Mouse (Mus musculus): Measurements from ENCODE around the gene Anapc16. TPM values are rescaled to one million over a fixed set of nuclear protein-coding genes. Genes with fewer than 3 reads are reported as not detected.

The Anapc16 gene
- polyA plus RNA-seq, 1 experiment from 2014 or later, result 106 TPM

DNA sequence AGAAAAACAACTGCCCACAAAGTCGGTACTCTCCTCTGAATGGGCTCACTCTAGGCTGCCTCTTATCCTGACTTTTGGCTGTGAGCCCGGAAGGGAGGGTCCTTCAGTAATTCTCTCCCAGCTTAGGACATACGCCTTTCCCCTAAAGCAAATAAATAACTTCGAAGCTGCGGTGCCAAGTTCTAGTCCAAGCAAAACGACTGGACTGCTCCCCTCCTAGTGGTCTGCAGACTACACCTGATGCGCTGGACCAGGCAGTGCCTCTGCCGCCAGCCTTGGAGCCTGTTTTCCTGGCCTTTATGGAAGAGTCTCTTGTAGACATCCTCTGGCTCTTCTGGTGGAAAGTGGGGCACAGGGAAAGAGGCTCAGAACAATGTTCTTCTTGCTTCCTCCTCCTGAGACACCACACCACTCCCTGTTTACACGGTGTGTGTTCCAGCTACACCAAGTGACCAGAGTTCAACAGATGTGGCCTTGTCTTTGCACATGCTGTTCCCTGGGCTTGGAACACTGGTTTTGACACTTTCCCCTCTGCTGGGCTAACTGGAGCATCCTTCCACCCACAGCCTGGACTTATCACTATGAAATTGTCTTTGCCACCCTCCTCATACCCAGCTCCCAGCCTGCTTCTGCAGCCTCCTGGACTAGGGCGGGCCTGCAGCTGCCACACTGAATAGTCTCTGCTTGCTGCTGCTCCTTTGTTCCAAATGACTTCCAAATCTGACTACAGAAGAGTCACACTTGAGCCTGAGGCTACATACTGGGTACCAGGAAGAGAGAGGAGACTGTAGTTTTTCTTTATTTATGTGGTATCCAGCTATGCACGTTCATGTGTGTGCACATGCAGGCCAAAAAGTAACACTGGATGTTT is 23.8 kb downstream of the Anapc16 start:
- WGBS, result 31% methylated on average over 11 of the region's 11 CpGs
- Histone ChIP-seq H3K27me3 (no peaks in the 10 kb centered on the region), H3K9me3 (no peaks in the 10 kb centered on the region), H3K4me2 (no peak overlapping the region), H3K9ac (no peak overlapping the region), H3K4me1 (replicated peaks) (peaks cover 27% of the 10 kb centered on the region), H3K36me3 (no peaks in the 10 kb centered on the region; the same call in 1 of the 2 replicates), H3K27ac (replicated peaks) (peak overlapping the region; percentile 63), H3K4me3 (no peak overlapping the region)
- peak; percentile 40 for ATAC-seq (ENCODE audit: low FRiP score, low read depth)

GRCm38 (mm10) chr10:59978401-59978800 is 24.5 kb downstream of the Anapc16 start:
- no peak overlapping the region for H3K4me3 ChIP-seq
- peak overlapping the region; percentile 63 for H3K27ac ChIP-seq (replicated peaks)
- no peak overlapping the region for H3K4me2 ChIP-seq
- H3K9ac ChIP-seq, result no peak overlapping the region
- no peaks in the 10 kb centered on the region for H3K9me3 ChIP-seq
- H3K27me3 ChIP-seq, result no peaks in the 10 kb centered on the region
- WGBS, result 68% methylated on average over 2 of the region's 2 CpGs
- H3K4me1 ChIP-seq (replicated peaks), result peaks cover 34% of the 10 kb centered on the region
- H3K36me3 ChIP-seq, result no peaks in the 10 kb centered on the region; the same call in 1 of the 2 replicates
- ATAC-seq (ENCODE audit: low FRiP score, low read depth), result no peak

- WGBS, result 85% methylated on average over 5 of the region's 5 CpGs
- H3K27ac ChIP-seq (replicated peaks), result peak overlapping the region; percentile 63
- ATAC-seq (ENCODE audit: low FRiP score, low read depth), result no peak
- no peaks in the 10 kb centered on the region for H3K9me3 ChIP-seq
- H3K9ac ChIP-seq, result no peak overlapping the region
- H3K36me3 ChIP-seq, result no peaks in the 10 kb centered on the region
- no peak overlapping the region for H3K4me3 ChIP-seq
- no peaks in the 10 kb centered on the region for H3K27me3 ChIP-seq
- H3K4me2 ChIP-seq, result no peak overlapping the region
- H3K4me1 ChIP-seq (replicated peaks), result peaks cover 36% of the 10 kb centered on the region
Measured at GRCm38 (mm10) chr10:59977715-59978343, 25.1 kb downstream of the Anapc16 start.

- H3K27me3 ChIP-seq, result no peaks in the 10 kb centered on the region
- 64% methylated on average over 2 of the region's 4 CpGs for WGBS
- H3K4me3 ChIP-seq, result no peak overlapping the region
- no peaks in the 10 kb centered on the region for H3K36me3 ChIP-seq
- peaks cover 36% of the 10 kb centered on the region for H3K4me1 ChIP-seq (replicated peaks)
- no peak overlapping the region for H3K27ac ChIP-seq (replicated peaks)
- H3K9me3 ChIP-seq, result no peaks in the 10 kb centered on the region
- no peak overlapping the region for H3K4me2 ChIP-seq
- no peak overlapping the region for H3K9ac ChIP-seq
- ATAC-seq (ENCODE audit: low FRiP score, low read depth), result no peak
Measured at GRCm38 (mm10) chr10:59977141-59977540, 25.8 kb downstream of the Anapc16 start.

GRCm38 (mm10) chr10:59974786-59975185 is 28.1 kb downstream of the Anapc16 start:
- Histone ChIP-seq H3K36me3 (no peaks in the 10 kb centered on the region), H3K4me3 (no peak overlapping the region), H3K9ac (no peak overlapping the region), H3K9me3 (no peaks in the 10 kb centered on the region), H3K27ac (replicated peaks) (peak overlapping the region; percentile 57), H3K27me3 (no peaks in the 10 kb centered on the region), H3K4me1 (replicated peaks) (peaks cover 50% of the 10 kb centered on the region), H3K4me2 (no peak overlapping the region)
- 44% methylated on average over 3 of the region's 3 CpGs for WGBS
- no peak for ATAC-seq (ENCODE audit: low FRiP score, low read depth)

- no peak for ATAC-seq (ENCODE audit: low FRiP score, low read depth)
- WGBS, result 17% methylated on average over 6 of the region's 6 CpGs
- peak overlapping the region; percentile 57 for H3K27ac ChIP-seq (replicated peaks)
- no peak overlapping the region for H3K9ac ChIP-seq
- no peaks in the 10 kb centered on the region for H3K27me3 ChIP-seq
- no peak overlapping the region for H3K4me3 ChIP-seq
- H3K4me1 ChIP-seq (replicated peaks), result peaks cover 48% of the 10 kb centered on the region
- 0 out of 2 replicates have a peak overlapping the region, but pooled peaks have one; percentile 1 for H3K4me2 ChIP-seq
- H3K9me3 ChIP-seq, result no peaks in the 10 kb centered on the region
- no peaks in the 10 kb centered on the region for H3K36me3 ChIP-seq
Measured at GRCm38 (mm10) chr10:59974191-59974664, 28.7 kb downstream of the Anapc16 start.

DNA sequence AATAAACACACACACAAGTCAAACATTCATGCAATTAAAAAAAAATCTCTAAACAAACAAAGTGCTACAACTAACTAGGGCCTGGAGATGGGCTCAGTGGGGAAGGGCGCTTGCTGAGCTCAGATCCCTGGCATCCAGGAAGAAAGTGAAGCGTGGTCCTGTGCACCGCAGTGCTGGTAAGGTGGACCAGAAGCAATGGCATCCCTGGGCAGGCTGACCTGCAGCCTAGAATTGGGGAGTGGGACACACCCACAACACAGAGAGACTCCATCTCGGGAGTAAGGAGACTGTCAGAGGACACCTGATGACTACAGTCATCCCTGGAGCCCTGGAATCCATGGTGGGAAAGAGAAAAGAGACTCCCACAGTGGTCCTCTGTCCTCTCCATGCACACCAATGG is 29.5 kb downstream of the Anapc16 start:
- H3K27me3 ChIP-seq, result no peaks in the 10 kb centered on the region
- no peak overlapping the region for H3K4me3 ChIP-seq
- no peak for ATAC-seq (ENCODE audit: low FRiP score, low read depth)
- H3K4me1 ChIP-seq (replicated peaks), result peaks cover 40% of the 10 kb centered on the region
- no peaks in the 10 kb centered on the region for H3K9me3 ChIP-seq
- 0 out of 2 replicates have a peak overlapping the region, but pooled peaks have one; percentile 44 for H3K27ac ChIP-seq (replicated peaks)
- H3K4me2 ChIP-seq, result no peak overlapping the region
- WGBS, result 85% methylated on average over 4 of the region's 4 CpGs
- H3K36me3 ChIP-seq, result no peaks in the 10 kb centered on the region
- H3K9ac ChIP-seq, result no peak overlapping the region

GRCm38 (mm10) chr10:59972999-59973398 is 29.9 kb downstream of the Anapc16 start:
- 84% methylated on average over 6 of the region's 6 CpGs for WGBS

DNA sequence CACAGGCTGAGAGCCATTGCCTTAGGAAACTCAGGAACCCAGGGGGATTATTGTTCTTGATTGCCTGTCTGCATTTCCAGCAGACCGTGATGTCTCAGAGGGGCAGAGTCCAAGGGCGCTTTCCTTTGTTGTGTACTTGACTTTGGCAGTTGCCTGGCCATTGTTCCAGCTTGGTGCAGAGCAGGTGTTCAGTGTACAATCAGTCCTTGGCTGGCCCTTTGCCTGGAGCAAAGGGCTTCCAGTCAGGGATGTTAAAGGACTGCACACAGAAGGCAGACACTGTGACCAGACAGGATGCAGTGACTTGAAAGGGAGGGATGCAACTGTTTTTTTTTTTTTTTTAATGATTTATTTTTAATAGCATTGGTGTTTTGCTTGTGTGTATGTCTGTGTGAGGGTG is 30.4 kb downstream of the Anapc16 start:
- H3K36me3 ChIP-seq, result no peaks in the 10 kb centered on the region
- no peak overlapping the region for H3K4me3 ChIP-seq
- H3K27me3 ChIP-seq, result no peaks in the 10 kb centered on the region
- no peaks in the 10 kb centered on the region for H3K9me3 ChIP-seq
- no peak overlapping the region for H3K9ac ChIP-seq
- H3K27ac ChIP-seq (replicated peaks), result 0 out of 2 replicates have a peak overlapping the region, but pooled peaks have one; percentile 16
- 32% methylated on average over 2 of the region's 2 CpGs for WGBS
- H3K4me2 ChIP-seq, result no peak overlapping the region
- no peak for ATAC-seq (ENCODE audit: low FRiP score, low read depth)
- H3K4me1 ChIP-seq (replicated peaks), result peaks cover 37% of the 10 kb centered on the region

More at GRCm38 (mm10) chr10:59972999-59973398, 29.9 kb downstream of the Anapc16 start:
- Histone ChIP-seq H3K27me3 (no peaks in the 10 kb centered on the region), H3K4me2 (no peak overlapping the region), H3K4me1 (replicated peaks) (peaks cover 37% of the 10 kb centered on the region), H3K9ac (no peak overlapping the region), H3K4me3 (no peak overlapping the region), H3K27ac (replicated peaks) (0 out of 2 replicates have a peak overlapping the region, but pooled peaks have one; percentile 16), H3K36me3 (no peaks in the 10 kb centered on the region), H3K9me3 (no peaks in the 10 kb centered on the region)
- no peak for ATAC-seq (ENCODE audit: low FRiP score, low read depth)

- Histone ChIP-seq H3K27me3 (no peaks in the 10 kb centered on the region), H3K4me1 (replicated peaks) (peaks cover 40% of the 10 kb centered on the region), H3K9me3 (no peaks in the 10 kb centered on the region), H3K27ac (replicated peaks) (no peak overlapping the region), H3K4me2 (no peak overlapping the region), H3K9ac (no peak overlapping the region), H3K4me3 (no peak overlapping the region), H3K36me3 (no peaks in the 10 kb centered on the region)
- ATAC-seq (ENCODE audit: low FRiP score, low read depth), result no peak
- 94% methylated on average over 8 of the region's 8 CpGs for WGBS
Measured at GRCm38 (mm10) chr10:59971813-59972212, 31.1 kb downstream of the Anapc16 start.

DNA sequence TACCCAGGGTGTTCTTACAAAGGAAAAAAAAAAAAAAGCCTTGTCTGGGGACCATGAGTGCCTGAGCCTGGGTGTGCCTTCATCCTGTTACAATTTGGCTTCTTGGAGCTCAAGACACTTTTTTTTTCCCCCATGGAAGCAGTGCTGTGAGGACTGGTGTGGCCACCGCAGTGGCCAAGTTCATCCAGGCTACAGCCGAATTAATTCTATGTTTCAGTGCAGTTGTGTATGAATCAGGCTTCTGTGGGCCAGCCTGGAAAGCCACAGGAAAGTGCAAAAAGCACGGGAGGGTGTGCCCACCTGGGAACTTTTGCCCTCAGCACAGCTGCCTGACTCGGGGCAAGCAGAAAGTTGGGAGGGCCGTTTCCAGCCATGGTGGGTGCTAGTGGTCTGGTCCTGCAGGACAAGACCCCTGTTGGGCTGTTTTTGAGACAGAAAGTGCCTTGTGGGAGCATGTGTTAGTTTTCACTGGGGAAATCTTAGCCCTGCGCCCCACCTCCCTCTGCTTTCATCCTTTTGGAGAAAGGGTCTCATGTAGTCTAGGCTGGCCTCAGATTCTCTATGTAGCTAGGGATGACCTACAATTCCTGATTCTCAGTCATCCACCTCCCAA is 32.4 kb downstream of the Anapc16 start:
- 28% methylated on average over 6 of the region's 6 CpGs for WGBS
- Histone ChIP-seq H3K27ac (replicated peaks) (peak overlapping the region; percentile 97), H3K9me3 (no peaks in the 10 kb centered on the region), H3K27me3 (no peaks in the 10 kb centered on the region), H3K4me1 (replicated peaks) (peaks cover 43% of the 10 kb centered on the region), H3K4me3 (peak overlapping the region; percentile 62), H3K4me2 (peak overlapping the region; percentile 80), H3K9ac (peak overlapping the region; percentile 81), H3K36me3 (no peaks in the 10 kb centered on the region)
- ATAC-seq (ENCODE audit: low FRiP score, low read depth), result 0 out of 2 replicates have a peak, but pooled peaks have one; percentile 0
